Mouse (Mus musculus) gastrocnemius, adult 18-20 months (tissue): ENCODE data around the gene 4930523C07Rik. TPM values are rescaled to one million over a fixed set of nuclear protein-coding genes. Genes with fewer than 3 reads are reported as not detected.

Experiments used
- DNase-seq: peaks from one replicate; pipeline ENCODE4 v3.0.0; 2021; ENCODE audit warnings: low spot score
- total RNA-seq, 2 experiments: library from RNA; stranded (reverse); gene quantifications; 2 replicates each; pipeline ENCODE4 v1.2.3; 2021

The 4930523C07Rik gene
- total RNA-seq, 2 experiments from 2014 or later: 5.4 to 5.7 TPM

DNA sequence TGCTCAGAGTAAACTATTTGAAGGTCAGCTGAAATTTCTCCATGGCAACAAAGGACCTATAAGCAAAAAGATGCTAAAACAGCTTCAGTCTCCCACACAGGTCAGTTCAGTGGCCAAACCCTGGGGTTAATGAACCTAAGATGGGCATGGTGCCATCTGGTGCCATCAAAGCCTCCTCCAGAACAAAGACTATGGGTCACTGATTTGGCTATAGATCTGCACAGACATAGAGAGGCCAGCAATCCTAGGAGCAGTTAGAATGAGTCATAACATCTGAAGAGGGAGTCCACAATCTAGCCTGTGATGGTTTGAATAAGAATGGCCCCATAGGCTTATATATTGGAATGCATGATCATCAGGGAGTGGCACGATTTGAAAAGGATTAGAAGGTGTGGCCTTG is 40.1 kb downstream of the 4930523C07Rik start:
- no peak for DNase-seq

DNA sequence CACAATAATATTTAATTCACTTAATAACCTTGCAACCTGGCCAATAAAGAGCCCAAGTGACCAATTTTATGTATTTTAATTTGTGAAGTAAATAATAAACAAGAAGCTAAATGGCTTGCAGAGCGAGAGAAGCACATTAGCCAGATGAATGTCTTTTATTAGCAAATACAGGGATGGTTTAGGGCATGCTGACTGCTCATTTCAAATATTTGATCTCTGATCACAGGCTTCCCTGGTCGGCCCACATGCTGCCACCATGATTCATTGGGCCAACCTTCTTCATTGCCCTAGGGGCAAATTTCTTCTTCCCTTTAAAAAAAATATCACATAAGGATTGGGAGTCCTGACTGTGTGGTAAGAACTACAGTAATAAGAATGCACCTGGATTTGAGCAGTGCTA is 42.5 kb downstream of the 4930523C07Rik start:
- no peak for DNase-seq

GRCm38 (mm10) chr1:160099659-160100302 is 55.6 kb downstream of the 4930523C07Rik start:
- DNase-seq: no peak

DNA sequence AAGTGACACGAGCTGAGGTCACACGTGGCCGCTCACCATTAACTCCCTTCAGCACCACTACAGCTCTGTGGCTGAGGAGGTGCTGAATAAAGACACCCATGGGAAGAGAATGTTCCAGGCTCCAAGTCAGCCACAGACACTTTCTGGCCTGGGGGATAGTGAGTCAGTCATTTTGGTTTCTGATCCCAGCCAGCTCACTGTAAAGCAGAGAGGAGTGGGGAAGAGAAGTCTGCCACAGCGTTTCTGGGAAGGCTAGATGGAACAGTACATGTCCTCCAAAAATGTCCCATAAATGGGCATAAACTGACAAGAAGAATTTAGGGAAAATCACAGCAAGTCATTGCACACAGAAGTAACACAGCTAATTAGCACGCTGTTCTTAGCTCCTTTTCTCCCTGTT is 56.8 kb downstream of the 4930523C07Rik start:
- DNase-seq: peak; percentile 15

DNA sequence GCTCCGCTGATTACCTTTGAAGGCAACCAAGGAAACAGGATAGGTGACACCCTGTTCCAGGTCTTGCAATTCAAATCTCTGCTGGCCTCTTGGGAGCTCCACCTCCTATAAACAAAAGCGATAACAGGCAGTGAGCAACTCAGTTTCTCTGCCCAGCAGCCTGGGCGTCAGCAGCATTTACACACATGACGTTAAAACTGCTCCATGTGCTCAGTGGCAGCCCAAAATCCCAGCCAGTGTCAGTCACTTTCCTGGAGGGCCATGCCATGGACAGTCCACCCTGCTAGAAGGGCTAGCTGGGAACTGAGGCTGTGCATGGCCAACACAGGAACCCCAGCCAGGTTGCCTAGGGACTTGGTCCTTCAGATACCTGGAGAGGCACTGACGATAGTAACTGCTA is 61.2 kb downstream of the 4930523C07Rik start:
- DNase-seq: no peak

GRCm38 (mm10) chr1:160108604-160109003 is 64.4 kb downstream of the 4930523C07Rik start:
- DNase-seq: no peak

DNA sequence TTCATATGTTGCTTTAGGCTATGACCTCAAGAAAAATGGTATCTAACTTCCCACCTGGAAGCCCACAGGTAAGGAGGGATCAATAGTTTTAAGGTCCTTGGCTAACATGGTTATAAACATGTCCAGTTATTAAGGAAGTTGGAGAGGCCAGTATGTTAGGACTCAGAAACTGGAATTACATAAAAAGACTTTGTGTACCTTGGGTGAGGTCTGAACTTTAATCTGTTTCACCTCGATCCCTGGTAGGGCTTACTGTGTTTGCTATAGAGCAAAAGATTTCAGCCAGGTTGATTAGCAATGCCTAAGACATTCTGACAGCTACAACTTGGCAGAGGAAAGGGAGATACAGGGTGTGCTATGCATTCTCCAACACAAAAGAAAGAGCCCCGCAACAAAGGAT is 79.8 kb downstream of the 4930523C07Rik start:
- DNase-seq: no peak

Other genes with a start within 250 kb of the 4930523C07Rik start
- not detected for gene Tnn, start 109.2 kb downstream of the 4930523C07Rik start, total RNA-seq
- gene Mrps14, start 150.8 kb downstream of the 4930523C07Rik start, total RNA-seq: 10 to 100 TPM; 68.9 to 74.9 TPM
- 10 to 100 TPM; 55.7 to 56.1 TPM for gene Cacybp, start 168.5 kb downstream of the 4930523C07Rik start, total RNA-seq